Mouse (Mus musculus): Measurements from ENCODE around the gene AI837181.

Gene AI837181

DNA sequence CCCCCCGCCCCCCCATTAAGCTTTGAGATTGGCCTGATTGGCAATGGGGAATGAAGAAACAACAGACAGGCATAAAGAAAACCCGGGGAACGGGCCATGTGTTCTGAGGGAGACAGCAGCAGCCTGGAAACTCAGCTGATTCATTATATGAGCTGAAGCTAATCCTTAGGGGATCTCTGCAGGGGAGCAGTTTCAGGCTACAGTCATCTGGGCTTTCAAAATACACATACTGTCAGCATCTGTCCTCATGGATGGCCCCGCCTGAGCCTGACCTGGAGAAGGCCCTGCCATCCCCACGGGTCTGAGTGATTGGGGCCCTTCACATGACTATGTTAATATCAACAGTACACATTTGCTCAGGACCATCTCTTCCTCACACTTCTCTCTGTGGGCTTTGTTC lies 46.9 kb downstream of the AI837181 start:
- DNase-seq (ENCODE audit: extremely low spot score, low spot score): no peak

DNA sequence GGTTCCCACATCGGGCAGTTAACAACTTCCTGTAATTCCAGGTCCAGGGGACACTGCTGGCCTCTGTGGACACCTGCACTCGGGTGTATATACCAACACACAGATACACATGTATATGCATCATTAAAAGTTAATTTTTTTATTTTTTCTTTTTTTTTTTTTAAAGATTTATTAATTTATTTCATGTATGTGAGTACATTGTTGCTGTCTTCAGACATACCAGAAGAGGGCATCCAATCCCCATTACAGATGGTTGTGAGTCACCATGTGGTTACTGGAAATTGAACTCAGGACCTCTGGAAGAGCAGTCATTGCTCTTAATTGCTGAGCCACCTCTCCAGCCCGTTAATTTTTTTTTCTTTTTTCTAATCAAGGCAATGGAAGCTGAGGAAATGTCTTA lies 47.9 kb downstream of the AI837181 start:
- no peak for DNase-seq (ENCODE audit: extremely low spot score, low spot score)

DNA sequence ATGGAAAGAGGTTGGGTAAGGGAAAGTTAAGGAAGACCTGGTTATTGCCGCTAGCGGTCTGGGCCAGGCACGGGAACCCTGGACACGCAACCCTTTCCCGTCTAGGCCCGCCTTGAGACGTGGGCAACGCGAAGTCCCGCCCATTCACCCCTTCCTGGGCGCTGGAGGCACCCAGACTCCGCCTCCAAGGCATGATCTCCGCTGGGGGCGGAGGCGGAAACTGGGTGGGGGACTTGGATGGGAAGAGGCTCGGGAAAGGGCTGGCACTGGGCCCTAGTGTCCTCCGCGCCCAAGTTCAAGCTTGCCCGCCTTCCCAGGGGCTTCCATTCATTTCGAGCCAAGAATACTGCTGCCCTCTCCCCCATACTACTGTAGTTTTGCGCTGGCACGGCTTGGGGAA lies 48.8 kb downstream of the AI837181 start, which contains the start of gene Efemp2:
Efemp2 (plus strand) TSS at position 235 of the 400 bp plus-strand sequence.
- peak; percentile 75 for DNase-seq (ENCODE audit: extremely low spot score, low spot score)

DNA sequence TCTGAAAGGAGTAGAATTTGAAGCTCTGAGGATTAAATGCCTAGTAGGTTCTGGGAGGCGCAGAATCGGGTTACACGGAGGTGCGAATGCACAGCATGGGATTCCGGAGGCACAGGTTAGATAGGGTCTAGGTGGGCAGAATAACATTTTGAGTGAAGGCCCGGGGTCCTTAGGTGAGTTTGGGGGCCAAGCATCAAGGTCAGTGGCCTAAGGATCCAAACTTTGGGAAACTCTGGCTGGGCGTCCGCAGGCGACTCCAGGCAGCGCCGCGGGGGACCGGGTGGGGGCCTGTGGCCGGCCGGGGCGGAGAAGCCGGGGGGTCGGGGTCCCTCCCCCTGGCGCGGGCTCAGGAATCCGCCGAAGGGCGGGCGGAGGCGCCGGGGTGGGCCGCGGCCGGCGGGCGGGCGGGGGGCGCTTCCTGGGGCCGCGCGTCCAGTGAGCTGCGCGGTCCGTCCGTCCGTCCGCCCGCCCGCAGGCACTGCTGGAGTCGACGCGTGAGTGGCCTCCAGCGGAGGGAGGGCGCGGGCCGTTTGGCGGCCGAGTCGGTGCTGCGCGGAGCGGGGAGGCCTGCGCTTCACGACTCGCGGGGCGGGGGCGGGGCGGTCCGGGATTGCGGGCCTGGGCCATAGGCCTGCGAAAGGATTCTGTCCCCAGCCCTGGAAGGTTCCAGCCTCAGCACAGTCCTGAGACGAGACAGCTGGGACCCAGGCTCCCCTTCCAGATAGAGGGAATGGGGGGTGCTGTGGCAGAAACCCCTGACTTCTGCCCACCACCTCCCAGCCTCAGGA lies 49.5 kb downstream of the AI837181 start:
- peak; percentile 67 for DNase-seq (ENCODE audit: extremely low spot score, low spot score)

DNA sequence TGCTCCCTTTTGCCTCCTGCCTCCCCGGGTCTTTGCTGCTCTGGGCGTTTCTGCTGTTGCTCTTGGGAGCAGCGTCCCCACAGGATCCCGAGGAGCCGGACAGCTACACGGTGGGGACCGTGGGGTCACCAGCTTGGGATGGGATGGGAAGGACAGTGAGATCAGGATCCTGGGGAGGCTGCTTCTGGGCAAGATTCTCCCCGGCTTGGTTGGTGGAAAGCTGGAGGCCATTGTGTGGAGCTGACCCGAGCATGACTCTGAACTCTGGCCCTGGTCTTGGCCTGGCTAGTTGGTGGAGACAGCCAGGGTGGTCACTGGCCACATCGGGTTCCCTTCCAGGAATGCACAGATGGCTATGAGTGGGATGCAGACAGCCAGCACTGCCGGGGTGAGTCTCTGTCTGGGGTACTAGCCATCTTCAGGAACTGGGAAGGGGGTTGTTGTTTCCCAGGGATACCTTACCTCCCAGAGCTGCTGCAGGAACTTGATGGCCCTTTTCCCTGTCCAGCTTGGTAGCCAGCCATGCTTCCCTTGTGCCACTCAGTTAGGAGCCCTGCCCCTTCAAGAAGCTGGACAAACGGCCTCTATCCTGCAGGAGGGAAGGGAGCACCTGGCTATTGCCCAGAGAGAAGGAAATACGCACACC lies 50.2 kb downstream of the AI837181 start:
- no peak for DNase-seq (ENCODE audit: extremely low spot score, low spot score)

All from neural tube, embryonic 10.5 days (tissue).